Mouse (Mus musculus): ENCODE measurements at regions not wholly inside any gene's neighbourhood (a gene's known extent, or its start where the extent isn't known, plus 50 kb on each side); places are given as distances from the start of the nearest gene placed in this dataset.

DNA sequence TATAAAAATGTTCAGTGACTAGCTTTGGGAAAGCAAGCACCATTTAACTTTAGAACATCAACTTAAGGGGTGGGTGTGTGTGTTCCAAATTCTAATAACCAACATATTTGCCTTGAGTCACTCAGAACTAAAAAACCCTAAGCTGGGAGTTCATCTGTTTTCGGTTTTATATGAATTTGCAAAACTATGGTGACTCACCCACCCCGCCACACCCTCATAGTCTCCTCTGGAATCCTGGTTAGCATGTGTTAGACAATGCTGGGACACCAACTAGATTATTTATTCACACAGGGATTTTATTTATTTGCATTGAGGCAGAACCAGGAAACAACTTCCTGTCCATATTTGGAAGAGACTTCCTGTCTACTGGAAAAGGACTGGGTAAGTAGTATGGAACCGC is 50.2 kb upstream of the Lnx1 start:
- no peaks in the 10 kb centered on the region for H3K4me1 ChIP-seq (replicated peaks)
- no peaks in the 10 kb centered on the region for H3K9me3 ChIP-seq
- no peak overlapping the region for H3K27ac ChIP-seq (replicated peaks)
- H3K4me3 ChIP-seq = no peak overlapping the region
- H3K4me2 ChIP-seq = no peak overlapping the region
- whole genome bisulfite sequencing = 92% methylated on average over 3 of the region's 3 CpGs
- H3K36me3 ChIP-seq = no peaks in the 10 kb centered on the region
- no peak overlapping the region for H3K9ac ChIP-seq
- no peaks in the 10 kb centered on the region for H3K27me3 ChIP-seq
- ATAC-seq (ENCODE audit: low FRiP score, low read depth) = no peak

Measured in hindbrain, embryonic 15.5 days (tissue).